Mouse (Mus musculus) liver, embryonic 11.5 days (tissue): Measurements from ENCODE around the gene Trmt44. TPM values are rescaled to one million over a fixed set of nuclear protein-coding genes. Genes with fewer than 3 reads are reported as not detected.

Experiments
- ATAC-seq: fragments of 200-750 bp; cut with Nextera tagmentation; replicated peaks from 2 replicates; pipeline ENCODE4 v1.8.0; 2017; ENCODE audit warnings: moderate number of reproducible peaks, mild to moderate bottlenecking, moderate TSS enrichment, moderate library complexity; ENCODE audit not compliant: low FRiP score
- DNase-seq: peaks from one replicate; pipeline ENCODE4 v3.0.0-alpha.2; 2017; ENCODE audit warnings: low spot score
- H3K27ac ChIP-seq: fragments of 300-500 bp; sonication (generic); 2 replicates; pipeline ENCODE4 v1.5.1; 2014; ENCODE audit warnings: mild to moderate bottlenecking, low read depth, low read length, control low read depth
- H3K27me3 ChIP-seq: fragments of 300-500 bp; sonication (generic); replicated peaks from 2 replicates; pipeline ENCODE4 v1.6.1; 2014; ENCODE audit warnings: low read length, mixed read lengths; ENCODE audit not compliant: control insufficient read depth, insufficient read depth
- H3K36me3 ChIP-seq: fragments of 300-500 bp; sonication (generic); 2 replicates; pipeline ENCODE4 v1.6.1; 2014; ENCODE audit warnings: mild to moderate bottlenecking, low read length, moderate library complexity, mixed read lengths; ENCODE audit not compliant: control insufficient read depth, insufficient read depth
- H3K4me1 ChIP-seq: fragments of 300-500 bp; sonication (generic); replicated peaks from 2 replicates; pipeline ENCODE4 v1.6.1; 2014; ENCODE audit warnings: low read length, mixed read lengths; ENCODE audit not compliant: control insufficient read depth, insufficient read depth
- H3K4me2 ChIP-seq: fragments of 300-500 bp; sonication (generic); 2 replicates; pipeline ENCODE4 v1.6.1; 2014; ENCODE audit warnings: mild to moderate bottlenecking, control low read depth, moderate library complexity
- H3K4me3 ChIP-seq: fragments of 300-500 bp; sonication (generic); 2 replicates; pipeline ENCODE4 v1.5.1; 2014; ENCODE audit warnings: low read depth, low read length, control low read depth
- H3K9ac ChIP-seq: fragments of 300-500 bp; sonication (generic); 2 replicates; pipeline ENCODE4 v1.6.1; 2014; ENCODE audit warnings: low read depth, low read length, control low read depth
- H3K9me3 ChIP-seq: fragments of 300-500 bp; sonication (generic); 2 replicates; pipeline ENCODE4 v1.6.1; 2016; ENCODE audit warnings: low read length, inconsistent platforms, mixed read lengths; ENCODE audit not compliant: control insufficient read depth
- WGBS: fragments of 180-500 bp; shearing (Covaris S2); extraction: QIAGEN DNeasy Blood & Tissue Kit; methylation state at CpG from one replicate; pipeline ENCODE4 v1.1.7; 2014; 5-methylcytosine and 5-hydroxymethylcytosine counted together
- polyA plus RNA-seq: library from polyadenylated mRNA; unstranded; fragments of >200 nt; fragmentation: Nextera tagmentation; extraction: Ambion mirVana; gene quantifications from 2 replicates; pipeline ENCODE4 v1.2.1, GENCODE M21; 2014

The Trmt44 gene
- polyA plus RNA-seq, 1 experiment from 2014 or later = 9.2 TPM

DNA sequence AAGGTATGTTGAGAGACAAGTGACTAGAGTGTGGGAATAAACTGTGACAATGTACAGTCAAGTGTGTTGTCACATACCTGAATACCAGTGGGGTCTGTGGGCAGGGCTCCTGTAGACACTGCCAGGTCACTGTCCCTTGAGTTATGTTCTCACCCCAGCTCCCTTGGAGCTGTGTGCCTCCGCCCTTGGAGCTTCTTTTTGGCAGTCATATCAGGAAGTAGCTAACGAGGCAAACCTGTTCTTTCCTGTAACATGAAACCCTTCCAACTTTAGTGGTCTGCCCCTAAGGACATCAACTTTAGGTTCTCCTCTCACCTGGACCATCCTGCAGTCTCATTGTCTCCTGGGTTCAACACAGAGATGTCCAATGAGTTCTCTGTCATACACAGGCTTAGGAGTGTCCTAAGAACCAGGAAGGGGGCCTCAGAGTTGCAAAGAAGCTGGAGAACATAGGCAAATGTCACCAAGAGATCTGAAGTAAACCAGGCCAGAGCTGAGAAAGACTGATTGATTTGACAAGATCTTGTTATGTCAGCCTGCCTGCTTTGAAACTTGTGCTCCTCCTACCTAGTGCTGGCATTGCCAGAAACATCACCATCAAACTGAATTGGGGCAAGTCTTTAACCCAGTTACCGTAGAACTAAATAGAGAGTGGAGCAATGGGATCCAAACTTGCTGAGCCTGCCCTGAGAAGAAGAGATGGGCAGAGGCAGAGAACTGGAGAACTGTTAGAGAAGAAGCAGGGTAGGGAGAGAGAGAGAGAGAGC, 5.5 kb upstream of the Trmt44 start:
- no peak overlapping the region for H3K9ac ChIP-seq
- WGBS = 42% methylated on average over 3 of the region's 3 CpGs

DNA sequence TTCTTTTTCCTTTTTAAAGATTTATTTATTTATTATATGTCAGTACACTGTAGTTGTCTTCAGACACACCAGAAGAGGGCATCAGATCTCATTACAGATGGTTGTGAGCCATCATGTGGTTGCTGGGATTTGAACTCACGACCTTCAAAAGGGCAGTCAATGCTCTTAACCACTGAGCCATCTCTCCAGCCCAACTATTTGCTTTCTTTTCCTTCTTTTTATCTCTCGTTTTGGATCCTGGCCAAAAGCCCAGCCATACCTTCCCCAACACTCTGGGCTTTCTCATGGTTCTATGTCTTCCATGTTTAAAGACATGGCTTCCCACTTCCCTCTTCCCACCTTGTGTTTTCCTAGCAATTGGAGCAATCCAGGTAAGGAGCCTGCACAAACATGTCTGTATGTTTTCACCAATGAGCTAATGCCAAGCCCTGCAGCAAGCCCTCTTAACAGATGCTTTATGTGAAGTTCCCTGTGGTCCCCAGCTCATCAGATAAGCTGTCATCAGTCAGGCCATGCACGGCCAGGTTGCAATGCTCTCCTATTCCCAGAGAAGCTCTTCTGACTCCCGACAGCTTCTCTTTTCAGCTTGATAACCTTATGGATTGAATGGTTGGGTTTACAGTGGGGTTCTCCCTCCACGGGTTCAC, 4.5 kb upstream of the Trmt44 start:
- Histone ChIP-seq H3K36me3 (no peaks in the 10 kb centered on the region), H3K4me1 (peaks cover 4% of the 10 kb centered on the region), H3K27me3 (no peaks in the 10 kb centered on the region), H3K4me3 (no peak overlapping the region), H3K9ac (no peak overlapping the region), H3K9me3 (no peaks in the 10 kb centered on the region), H3K4me2 (no peak overlapping the region), H3K27ac (no peak overlapping the region)
- ATAC-seq (no peak), DNase-seq (no peak)
- WGBS = 45% methylated on average over 5 of the region's 5 CpGs

More for the DNA sequence above, 5.5 kb upstream of the Trmt44 start:
- no peak for ATAC-seq
- Histone ChIP-seq H3K4me3 (no peak overlapping the region), H3K4me1 (peaks cover 4% of the 10 kb centered on the region; the same call in 1 of the 2 replicates), H3K36me3 (no peaks in the 10 kb centered on the region), H3K27ac (no peak overlapping the region), H3K27me3 (no peaks in the 10 kb centered on the region), H3K9me3 (no peaks in the 10 kb centered on the region), H3K4me2 (no peak overlapping the region)
- no peak for DNase-seq

DNA sequence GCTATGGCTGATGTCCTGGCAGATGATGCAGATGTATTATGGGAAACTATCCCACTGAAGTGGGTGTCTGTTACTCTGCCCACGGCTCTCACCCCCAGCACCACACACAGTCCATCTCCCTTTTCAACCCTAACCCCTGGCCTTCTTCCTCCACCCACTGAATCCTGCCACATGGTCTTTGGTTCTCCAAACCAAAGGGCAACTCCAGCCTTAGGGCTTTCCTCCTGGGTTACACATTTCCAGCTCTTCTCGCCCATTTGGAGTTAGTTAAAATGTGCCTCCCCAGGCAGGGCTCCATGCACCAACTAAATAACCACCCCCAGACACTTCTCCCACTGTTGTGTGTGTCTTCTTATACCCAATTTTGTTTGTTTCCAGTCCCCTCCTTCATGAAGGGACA, 3.5 kb upstream of the Trmt44 start:
- no peak for DNase-seq
- Histone ChIP-seq H3K4me3 (no peak overlapping the region), H3K9me3 (no peaks in the 10 kb centered on the region), H3K4me1 (peaks cover 9% of the 10 kb centered on the region), H3K4me2 (no peak overlapping the region), H3K27me3 (no peaks in the 10 kb centered on the region), H3K9ac (no peak overlapping the region), H3K27ac (no peak overlapping the region), H3K36me3 (no peaks in the 10 kb centered on the region)
- 70% methylated on average over 2 of the region's 2 CpGs for WGBS
- no peak for ATAC-seq

DNA sequence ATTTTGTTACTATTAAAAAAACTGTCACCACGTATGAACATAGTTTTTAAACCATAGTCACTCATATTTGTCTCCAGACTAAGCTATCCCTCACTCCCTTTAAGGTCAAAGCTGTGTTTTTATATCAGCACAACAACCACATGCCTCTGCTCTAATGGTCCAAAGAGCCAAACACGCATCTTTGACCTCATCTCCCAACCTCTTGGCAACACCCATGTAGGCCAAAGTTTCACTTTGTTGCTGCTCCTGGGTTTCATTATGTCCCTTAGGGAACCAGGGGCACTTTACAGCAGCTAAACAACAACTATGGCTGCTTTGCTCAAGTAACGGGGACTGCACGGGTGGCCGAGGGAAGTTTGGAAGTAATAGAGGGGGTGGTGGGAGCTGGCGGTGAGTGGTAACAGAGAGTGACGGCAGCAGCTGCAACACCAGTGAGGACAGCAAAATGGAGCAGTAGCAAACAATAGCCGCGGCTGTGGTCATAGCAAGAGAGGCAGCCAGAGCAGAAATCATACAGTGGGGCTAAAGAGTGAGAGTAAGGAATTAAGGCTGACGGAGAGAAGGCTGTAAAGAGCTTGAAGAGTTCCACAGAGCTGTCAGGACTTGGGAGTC, 1.6 kb upstream of the Trmt44 start:
- Histone ChIP-seq H3K36me3 (no peaks in the 10 kb centered on the region; the same call in 1 of the 2 replicates), H3K9ac (no peak overlapping the region), H3K9me3 (no peaks in the 10 kb centered on the region), H3K27me3 (no peaks in the 10 kb centered on the region), H3K4me3 (no peak overlapping the region), H3K4me1 (peaks cover 6% of the 10 kb centered on the region), H3K27ac (no peak overlapping the region), H3K4me2 (no peak overlapping the region)
- 88% methylated on average over 10 of the region's 10 CpGs for WGBS
- ATAC-seq (no peak), DNase-seq (no peak)

DNA sequence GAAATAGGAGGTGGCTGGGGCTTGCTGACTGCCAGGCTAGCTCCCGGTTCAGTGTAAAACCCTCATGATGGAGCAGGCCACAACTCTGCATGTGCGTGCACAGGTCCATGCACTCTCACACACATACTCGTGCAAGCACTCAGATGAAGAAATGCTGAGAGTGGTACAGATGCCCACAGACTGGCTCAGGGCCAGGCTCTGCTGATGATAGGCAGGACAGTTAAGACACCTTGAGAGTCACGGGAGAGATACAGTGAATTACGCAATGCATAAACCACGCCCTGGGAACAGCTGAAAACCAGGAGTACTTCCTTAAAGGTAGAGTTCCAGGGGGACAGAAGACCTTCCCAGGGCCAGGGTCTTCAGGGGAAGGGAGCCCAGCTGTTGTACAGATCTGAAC, 3.3 kb downstream of the Trmt44 start:
- Histone ChIP-seq H3K9me3 (no peaks in the 10 kb centered on the region), H3K9ac (no peak overlapping the region), H3K27ac (no peak overlapping the region), H3K4me2 (no peak overlapping the region), H3K36me3 (peaks cover 9% of the 10 kb centered on the region; the same call in 1 of the 2 replicates), H3K4me3 (no peak overlapping the region), H3K27me3 (no peaks in the 10 kb centered on the region), H3K4me1 (peaks cover 5% of the 10 kb centered on the region)
- DNase-seq (no peak), ATAC-seq (no peak)
- WGBS = 83% methylated on average over 6 of the region's 6 CpGs

DNA sequence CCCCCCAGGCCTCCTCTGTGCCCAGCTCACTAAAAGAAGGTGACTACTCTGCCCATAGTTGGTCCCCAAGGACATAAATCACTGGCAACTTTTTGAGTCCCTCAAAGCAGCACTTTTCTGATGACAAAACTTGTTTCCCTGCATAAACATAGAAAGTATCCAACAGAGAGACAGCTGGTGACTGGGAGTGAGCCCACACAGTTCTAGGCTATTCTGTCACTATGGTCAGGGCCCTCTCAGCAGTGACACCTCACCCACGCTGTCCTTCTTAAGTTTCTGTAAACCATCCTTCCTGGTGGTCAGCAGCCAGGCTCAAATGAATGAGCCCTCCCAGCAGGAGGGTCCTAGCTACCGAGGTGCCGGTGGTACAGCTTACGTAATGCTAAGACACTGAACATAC, 8.2 kb downstream of the Trmt44 start:
- no peak overlapping the region for H3K4me2 ChIP-seq
- H3K27me3 ChIP-seq = no peaks in the 10 kb centered on the region
- no peak overlapping the region for H3K4me3 ChIP-seq
- no peaks in the 10 kb centered on the region for H3K9me3 ChIP-seq
- ATAC-seq (no peak), DNase-seq (no peak)
- no peaks in the 10 kb centered on the region for H3K4me1 ChIP-seq
- peaks cover 29% of the 10 kb centered on the region for H3K36me3 ChIP-seq
- no peak overlapping the region for H3K27ac ChIP-seq
- H3K9ac ChIP-seq = no peak overlapping the region
- 88% methylated on average over 4 of the region's 4 CpGs for WGBS

DNA sequence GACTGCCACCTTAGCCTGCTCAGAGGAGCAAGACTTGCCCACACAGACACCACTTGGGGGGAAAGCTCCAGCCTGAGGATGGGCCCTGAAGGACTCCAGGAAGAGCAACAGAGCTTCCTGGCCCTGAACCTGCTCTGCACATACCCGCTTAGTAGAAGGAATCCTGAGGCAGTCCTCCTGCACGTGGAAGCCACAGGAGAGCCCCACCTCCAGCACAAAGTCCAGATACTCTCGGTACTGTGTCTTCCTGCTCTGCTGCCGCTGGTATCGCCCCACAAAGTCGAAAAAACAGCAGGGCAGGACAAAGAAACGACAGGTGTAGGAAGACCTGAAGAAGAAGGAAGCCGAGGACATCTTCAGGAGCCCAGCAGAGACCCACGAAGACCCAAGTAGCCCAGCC, 9.7 kb downstream of the Trmt44 start:
- H3K4me1 ChIP-seq = no peaks in the 10 kb centered on the region
- H3K36me3 ChIP-seq = peaks cover 29% of the 10 kb centered on the region
- DNase-seq = no peak
- WGBS = 85% methylated on average over 9 of the region's 9 CpGs
- no peaks in the 10 kb centered on the region for H3K9me3 ChIP-seq
- no peak overlapping the region for H3K4me2 ChIP-seq
- H3K27ac ChIP-seq = no peak overlapping the region
- H3K4me3 ChIP-seq = no peak overlapping the region
- H3K27me3 ChIP-seq = no peaks in the 10 kb centered on the region
- ATAC-seq = no peak
- H3K9ac ChIP-seq = no peak overlapping the region

DNA sequence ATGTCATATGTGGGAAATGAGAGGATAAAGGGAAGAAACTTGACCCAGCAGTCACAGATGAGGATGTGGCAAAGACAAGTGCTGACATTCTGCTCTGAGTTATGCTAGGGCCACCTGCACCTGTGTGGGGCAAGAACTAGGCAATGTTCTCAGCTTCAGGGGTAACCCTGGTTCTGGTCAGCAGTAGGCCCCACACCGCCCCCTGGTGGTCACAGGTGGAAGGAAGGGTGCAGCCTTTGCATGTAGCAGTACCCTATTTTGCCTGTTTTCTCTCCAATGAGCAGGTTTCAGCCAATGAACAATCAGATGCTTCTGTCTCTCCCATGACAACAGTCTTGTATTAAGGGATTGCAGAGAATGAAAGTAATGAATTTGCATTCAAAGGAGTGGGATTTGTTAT, 11.4 kb downstream of the Trmt44 start:
- 0 out of 2 replicates have a peak, but pooled peaks have one; percentile 37 for ATAC-seq
- no peaks in the 10 kb centered on the region for H3K9me3 ChIP-seq

More for the DNA sequence above, 11.4 kb downstream of the Trmt44 start:
- DNase-seq = peak; percentile 74
- no peak overlapping the region for H3K9ac ChIP-seq
- H3K4me2 ChIP-seq = no peak overlapping the region
- H3K27me3 ChIP-seq = no peaks in the 10 kb centered on the region
- no peak overlapping the region for H3K4me3 ChIP-seq
- WGBS = 5% methylated on average over 1 of the region's 1 CpGs
- H3K4me1 ChIP-seq = peaks cover 6% of the 10 kb centered on the region; the same call in 1 of the 2 replicates
- peaks cover 28% of the 10 kb centered on the region for H3K36me3 ChIP-seq
- H3K27ac ChIP-seq = no peak overlapping the region
